Mouse (Mus musculus): ENCODE measurements at regions not wholly inside any gene's neighbourhood (a gene's known extent, or its start where the extent isn't known, plus 50 kb on each side); places are given as distances from the start of the nearest gene placed in this dataset.

DNA sequence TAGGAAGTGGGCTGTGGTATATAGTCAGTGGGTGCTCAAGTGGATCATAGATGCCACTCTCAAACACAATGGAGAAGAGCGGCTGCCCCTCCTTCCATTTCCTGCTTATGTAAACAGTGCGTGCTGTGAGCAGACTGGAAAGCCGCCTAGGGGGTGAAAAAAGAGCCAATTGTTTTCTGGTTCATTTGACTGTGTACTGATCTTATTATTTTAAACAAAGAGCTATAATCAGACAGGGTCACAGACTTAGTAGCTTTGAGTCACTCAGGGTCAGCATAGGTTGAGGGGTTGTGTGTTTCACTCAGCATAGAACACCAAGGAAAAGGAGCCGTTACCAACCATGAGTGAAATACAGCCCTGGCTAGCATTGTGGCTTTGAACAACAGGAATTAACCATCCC lies 390.7 kb downstream of the Ipmk start:
- TF ChIP-seq HCFC1 (IDR thresholded peaks at IDR 0.05; ENCODE audit: borderline replicate concordance, insufficient read depth, low read length) (no peak), ZC3H11A (IDR thresholded peaks at IDR 0.05; ENCODE audit: borderline replicate concordance, low read depth, low read length) (no peak)
